Mouse (Mus musculus) liver, embryonic 14.5 days (tissue): ENCODE data around the gene D16Ertd472e. TPM values are rescaled to one million over a fixed set of nuclear protein-coding genes. Genes with fewer than 3 reads are reported as not detected.

ENCODE experiments used
- ATAC-seq: fragments of 200-750 bp; cut with Nextera tagmentation; 2 replicates; pipeline ENCODE4 v1.8.0; 2017; ENCODE audit warnings: moderate number of reproducible peaks, mild to moderate bottlenecking, moderate library complexity; ENCODE audit not compliant: insufficient read depth
- DNase-seq, 3 experiments: peaks; one replicate each; pipeline ENCODE4 v3.0.0-alpha.2; 2012 to 2013; ENCODE audit warnings: low read depth in 3 of 3, low spot score in 3 of 3
- H3K27ac ChIP-seq: fragments of 300-500 bp; sonication (generic); 2 replicates; pipeline ENCODE4 v1.5.1; 2014; ENCODE audit warnings: moderate library complexity, mild to moderate bottlenecking, control low read depth, inconsistent platforms
- H3K27me3 ChIP-seq: fragments of 300-500 bp; sonication (generic); 2 replicates; pipeline ENCODE4 v1.6.1; 2014; ENCODE audit warnings: mild to moderate bottlenecking, low read length, moderate library complexity; ENCODE audit not compliant: control insufficient read depth, insufficient read depth
- H3K36me3 ChIP-seq: fragments of 300-500 bp; sonication (generic); replicated peaks from 2 replicates; pipeline ENCODE4 v1.6.1; 2014; ENCODE audit warnings: low read depth; ENCODE audit not compliant: control insufficient read depth, insufficient read depth
- H3K4me1 ChIP-seq, 2 experiments: fragments of 200-500 bp in 1 of 2; fragments of 300-500 bp in 1 of 2; sonication (generic) in 1 of 2; replicated peaks; 2 replicates each; pipeline ENCODE4 v1.6.1; 2012 to 2014; ENCODE audit warnings: antibody characterized with exemption in 1 of 2, inconsistent platforms in 1 of 2, low read length in 1 of 2; ENCODE audit not compliant: control insufficient read depth in 2 of 2, insufficient read depth in 2 of 2
- H3K4me2 ChIP-seq: fragments of 300-500 bp; sonication (generic); 2 replicates; pipeline ENCODE4 v1.6.1; 2014; ENCODE audit warnings: low read depth, mild to moderate bottlenecking, control low read depth, moderate library complexity
- H3K4me3 ChIP-seq, 2 experiments: fragments of 200-500 bp in 1 of 2; fragments of 300-500 bp in 1 of 2; sonication (generic) in 1 of 2; 2 replicates each; pipeline ENCODE4 v1.5.1; 2012 to 2014; ENCODE audit warnings: low read depth in 2 of 2, low read length in 2 of 2, mild to moderate bottlenecking in 2 of 2, control low read depth in 1 of 2, inconsistent platforms in 1 of 2, moderate library complexity in 1 of 2; ENCODE audit not compliant: insufficient read depth in 1 of 2
- H3K9ac ChIP-seq: fragments of 300-500 bp; sonication (generic); replicated peaks from 2 replicates; pipeline ENCODE4 v1.6.1; 2014; ENCODE audit warnings: mild to moderate bottlenecking, control low read depth, moderate library complexity
- H3K9me3 ChIP-seq: fragments of 300-500 bp; sonication (generic); 2 replicates; pipeline ENCODE4 v1.6.1; 2016; ENCODE audit warnings: low read length, mixed read lengths; ENCODE audit not compliant: control insufficient read depth
- CTCF ChIP-seq: IDR thresholded peaks from 2 replicates; pipeline ENCODE4 v1.5.1; 2016; ENCODE audit warnings: antibody characterized with exemption, low read depth, control low read depth
- EP300 ChIP-seq: IDR thresholded peaks from 2 replicates; pipeline ENCODE4 v1.6.1; 2016; ENCODE audit warnings: antibody characterized with exemption, low read depth
- WGBS: fragments of 180-500 bp; shearing (Covaris S2); extraction: QIAGEN DNeasy Blood & Tissue Kit; methylation state at CpG from one replicate; pipeline ENCODE4 v1.1.7; 2014; ENCODE audit not compliant: insufficient replicate concordance; 5-methylcytosine and 5-hydroxymethylcytosine counted together
- polyA plus RNA-seq, 2 experiments: library from polyadenylated mRNA; depleted of rRNA in 1 of 2; stranded (reverse) in 1 of 2; unstranded in 1 of 2; fragments of >200 nt; fragmentation: Nextera tagmentation in 1 of 2; extraction: Ambion mirVana in 1 of 2; gene quantifications; 2 replicates each; pipeline versions ENCODE4 v1.2.1 to v1.2.3; 2012 to 2014

Gene D16Ertd472e
- polyA plus RNA-seq, 2 experiments: 1.9 to 4.2 TPM

- Histone ChIP-seq H3K4me3 (no peak overlapping the region), H3K27me3 (no peaks in the 10 kb centered on the region), H3K4me2 (no peak overlapping the region), H3K9me3 (no peaks in the 10 kb centered on the region), H3K9ac (no peak overlapping the region), H3K36me3 (no peaks in the 10 kb centered on the region), H3K27ac (no peak overlapping the region), H3K4me1 (no peaks in the 10 kb centered on the region)
- DNase-seq (no peak), ATAC-seq (no peak)
- WGBS: 50% methylated on average over 8 of the region's 8 CpGs
- TF ChIP-seq CTCF (no peak), EP300 (no peak)
Measured at GRCm38 (mm10) chr16:78537798-78538422, 38.6 kb downstream of the D16Ertd472e start.

GRCm38 (mm10) chr16:78537322-78537721, 39.2 kb downstream of the D16Ertd472e start:
- ATAC-seq: no peak
- Histone ChIP-seq H3K36me3 (no peaks in the 10 kb centered on the region), H3K9ac (no peak overlapping the region), H3K9me3 (no peaks in the 10 kb centered on the region), H3K4me1 (no peaks in the 10 kb centered on the region), H3K4me3 (no peak overlapping the region), H3K27ac (no peak overlapping the region), H3K4me2 (no peak overlapping the region), H3K27me3 (no peaks in the 10 kb centered on the region)
- TF ChIP-seq CTCF (no peak), EP300 (no peak)
- WGBS: 68% methylated on average over 7 of the region's 7 CpGs
- DNase-seq: no peak

- TF ChIP-seq CTCF (no peak), EP300 (no peak)
- 69% methylated on average over 8 of the region's 8 CpGs for WGBS
Measured at GRCm38 (mm10) chr16:78534468-78534867, 42.0 kb downstream of the D16Ertd472e start.

GRCm38 (mm10) chr16:78531957-78532605, 44.4 kb downstream of the D16Ertd472e start:
- no peaks in the 10 kb centered on the region for H3K36me3 ChIP-seq
- DNase-seq (no peak), ATAC-seq (no peak)
- no peaks in the 10 kb centered on the region for H3K27me3 ChIP-seq
- H3K9me3 ChIP-seq: no peaks in the 10 kb centered on the region
- H3K4me2 ChIP-seq: no peak overlapping the region
- 27% methylated on average over 6 of the region's 6 CpGs for WGBS
- H3K9ac ChIP-seq: no peak overlapping the region
- no peak overlapping the region for H3K4me3 ChIP-seq
- H3K27ac ChIP-seq: no peak overlapping the region
- no peaks in the 10 kb centered on the region for H3K4me1 ChIP-seq
- no peak for TF ChIP-seq CTCF
- no peak for TF ChIP-seq EP300

More at GRCm38 (mm10) chr16:78534468-78534867, 42.0 kb downstream of the D16Ertd472e start:
- no peak overlapping the region for H3K9ac ChIP-seq
- H3K27ac ChIP-seq: no peak overlapping the region
- DNase-seq: no peak
- H3K36me3 ChIP-seq: no peaks in the 10 kb centered on the region
- no peaks in the 10 kb centered on the region for H3K4me1 ChIP-seq
- ATAC-seq: no peak
- no peak overlapping the region for H3K4me2 ChIP-seq
- no peaks in the 10 kb centered on the region for H3K9me3 ChIP-seq
- no peak overlapping the region for H3K4me3 ChIP-seq
- H3K27me3 ChIP-seq: no peaks in the 10 kb centered on the region

- Histone ChIP-seq H3K9ac (no peak overlapping the region), H3K9me3 (no peaks in the 10 kb centered on the region), H3K36me3 (no peaks in the 10 kb centered on the region), H3K27me3 (no peaks in the 10 kb centered on the region), H3K4me1 (no peaks in the 10 kb centered on the region), H3K27ac (no peak overlapping the region), H3K4me3 (no peak overlapping the region), H3K4me2 (no peak overlapping the region)
- no peak for DNase-seq
- TF ChIP-seq CTCF (no peak), EP300 (no peak)
- ATAC-seq: no peak
- 36% methylated on average over 4 of the region's 4 CpGs for WGBS
Measured at GRCm38 (mm10) chr16:78522974-78523373, 53.5 kb downstream of the D16Ertd472e start.
